Mouse (Mus musculus) G1E (cell line): Measurements from ENCODE around the gene Cyfip2. TPM values are rescaled to one million over a fixed set of nuclear protein-coding genes. Genes with fewer than 3 reads are reported as not detected.
A peak's percentile ranks its signal among the peaks of the same experiment; 100 is the strongest.

Experiments used
- ATAC-seq: 2 replicates; pipeline ENCODE4 v1.8.0; 2016; ENCODE audit warnings: mild to moderate bottlenecking; ENCODE audit not compliant: insufficient number of reproducible peaks, poor library complexity, low FRiP score, severe bottlenecking; ENCODE audit errors: extremely low read depth
- DNase-seq: peaks from one replicate; pipeline ENCODE4 v3.0.0; 2012; ENCODE audit warnings: low spot score
- H3K27me3 ChIP-seq: 2 replicates; pipeline ENCODE4 v1.6.1; 2012; ENCODE audit warnings: mild to moderate bottlenecking, low read length, inconsistent platforms; ENCODE audit not compliant: insufficient read depth
- H3K36me3 ChIP-seq: replicated peaks from 2 replicates; pipeline ENCODE3; 2012; ENCODE audit warnings: mild to moderate bottlenecking, inconsistent platforms
- H3K4me1 ChIP-seq: 2 replicates; pipeline ENCODE4 v1.6.1; 2012; ENCODE audit warnings: low read depth, low read length, inconsistent platforms, mixed read lengths; ENCODE audit not compliant: insufficient read depth
- H3K4me3 ChIP-seq: 2 replicates; pipeline ENCODE4 v1.5.1; 2012; ENCODE audit warnings: low read depth, mild to moderate bottlenecking, inconsistent platforms, low read length, moderate library complexity, mixed read lengths
- H3K9me3 ChIP-seq: replicated peaks from 2 replicates; pipeline ENCODE4 v1.6.1; 2012; ENCODE audit warnings: inconsistent platforms
- CTCF ChIP-seq: IDR thresholded peaks from 2 replicates; pipeline ENCODE4 v1.5.1; 2012; ENCODE audit warnings: low read depth, low read length, inconsistent platforms, mixed read lengths
- GATA1 ChIP-seq: IDR thresholded peaks from 2 replicates; pipeline ENCODE4 v1.6.1; 2012; ENCODE audit warnings: borderline replicate concordance, low read length, inconsistent platforms, mixed read lengths
- GATA2 ChIP-seq: IDR thresholded peaks from 2 replicates; pipeline ENCODE4 v1.6.1; 2012; ENCODE audit warnings: low read depth, low read length, inconsistent platforms, borderline replicate concordance
- POLR2AphosphoS5 ChIP-seq: IDR thresholded peaks from 2 replicates; pipeline ENCODE4 v1.6.1; 2012; ENCODE audit warnings: low read depth, low read length, inconsistent platforms; ENCODE audit not compliant: insufficient replicate concordance
- TAL1 ChIP-seq: conservative IDR thresholded peaks from 2 replicates; pipeline ENCODE4 v1.6.1; 2012; ENCODE audit warnings: low read depth, low read length, inconsistent platforms, mixed read lengths
- polyA plus RNA-seq: library from polyadenylated mRNA; stranded (reverse); fragments of >175 nt; gene quantifications from 2 replicates; pipeline ENCODE4 v1.2.3, GENCODE M21; 2012
- total RNA-seq, 2 experiments: library from RNA; stranded (forward) in 1 of 2; stranded (reverse) in 1 of 2; fragments of 200-1000 nt in 1 of 2; fragments of >200 nt in 1 of 2; fragmentation: Nextera tagmentation in 1 of 2; gene quantifications; 2 replicates each; pipeline ENCODE4 v1.2.3; 2014 to 2017

The Cyfip2 gene
- total and polyA plus RNA-seq, 3 experiments, result 1.3 to 2.9 (median 2.4) TPM

DNA sequence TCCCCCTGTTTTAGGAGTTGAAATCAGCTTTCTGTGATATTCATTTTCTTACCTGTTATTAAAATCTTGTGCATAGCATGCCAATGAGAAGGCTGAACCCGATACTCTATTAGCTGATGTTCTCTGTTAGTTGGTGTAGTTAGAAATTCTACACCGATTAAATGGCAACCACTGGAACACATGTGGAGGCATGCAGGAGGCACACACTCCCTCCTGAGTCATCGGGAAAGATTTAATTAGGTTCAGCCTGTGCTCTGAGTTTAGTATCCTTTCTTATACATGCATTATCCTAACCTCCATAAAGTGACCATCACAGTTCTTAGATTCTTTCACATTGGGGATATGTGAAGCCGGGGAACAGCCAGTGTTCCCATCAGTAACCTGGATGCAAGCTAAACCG, 87.3 kb downstream of the Cyfip2 start:
- DNase-seq (no peak), ATAC-seq (no peak)
- H3K4me3 ChIP-seq, result no peak overlapping the region
- TF ChIP-seq TAL1 (no peak), CTCF (no peak), POLR2AphosphoS5 (no peak), GATA2 (no peak), GATA1 (no peak)
- H3K4me1 ChIP-seq, result no peaks in the 10 kb centered on the region
- H3K36me3 ChIP-seq, result no peaks in the 10 kb centered on the region
- H3K9me3 ChIP-seq, result no peaks in the 10 kb centered on the region
- H3K27me3 ChIP-seq, result peaks cover 2% of the 10 kb centered on the region; the same call in 1 of the 2 replicates

- Histone ChIP-seq H3K9me3 (no peaks in the 10 kb centered on the region), H3K4me3 (no peak overlapping the region), H3K36me3 (no peaks in the 10 kb centered on the region), H3K4me1 (no peaks in the 10 kb centered on the region), H3K27me3 (peaks cover 2% of the 10 kb centered on the region; the same call in 1 of the 2 replicates)
- ATAC-seq (no peak), DNase-seq (no peak)
- TF ChIP-seq CTCF, result no peak
- TF ChIP-seq TAL1, result no peak
- no peak for TF ChIP-seq GATA2
- TF ChIP-seq GATA1, result no peak
- no peak for TF ChIP-seq POLR2AphosphoS5
Observed at GRCm38 (mm10) chr11:46223575-46223974, 89.1 kb downstream of the Cyfip2 start.

- H3K4me3 ChIP-seq, result no peak overlapping the region
Observed at GRCm38 (mm10) chr11:46220211-46220610, 92.4 kb downstream of the Cyfip2 start.

GRCm38 (mm10) chr11:46219380-46219779, 93.3 kb downstream of the Cyfip2 start:
- peaks cover 2% of the 10 kb centered on the region; the same call in 1 of the 2 replicates for H3K27me3 ChIP-seq
- H3K4me3 ChIP-seq, result no peak overlapping the region
- no peaks in the 10 kb centered on the region for H3K36me3 ChIP-seq
- DNase-seq, result no peak
- H3K9me3 ChIP-seq, result no peaks in the 10 kb centered on the region
- no peaks in the 10 kb centered on the region for H3K4me1 ChIP-seq
- no peak for ATAC-seq
- no peak for TF ChIP-seq POLR2AphosphoS5
- TF ChIP-seq GATA1, result no peak
- TF ChIP-seq CTCF, result no peak
- no peak for TF ChIP-seq GATA2
- TF ChIP-seq TAL1, result no peak

More at GRCm38 (mm10) chr11:46220211-46220610, 92.4 kb downstream of the Cyfip2 start:
- peaks cover 2% of the 10 kb centered on the region; the same call in 1 of the 2 replicates for H3K27me3 ChIP-seq
- ATAC-seq (no peak), DNase-seq (no peak)
- TF ChIP-seq POLR2AphosphoS5, result no peak
- TF ChIP-seq CTCF, result no peak
- TF ChIP-seq TAL1, result no peak
- H3K36me3 ChIP-seq, result no peaks in the 10 kb centered on the region
- H3K9me3 ChIP-seq, result no peaks in the 10 kb centered on the region
- H3K4me1 ChIP-seq, result no peaks in the 10 kb centered on the region

DNA sequence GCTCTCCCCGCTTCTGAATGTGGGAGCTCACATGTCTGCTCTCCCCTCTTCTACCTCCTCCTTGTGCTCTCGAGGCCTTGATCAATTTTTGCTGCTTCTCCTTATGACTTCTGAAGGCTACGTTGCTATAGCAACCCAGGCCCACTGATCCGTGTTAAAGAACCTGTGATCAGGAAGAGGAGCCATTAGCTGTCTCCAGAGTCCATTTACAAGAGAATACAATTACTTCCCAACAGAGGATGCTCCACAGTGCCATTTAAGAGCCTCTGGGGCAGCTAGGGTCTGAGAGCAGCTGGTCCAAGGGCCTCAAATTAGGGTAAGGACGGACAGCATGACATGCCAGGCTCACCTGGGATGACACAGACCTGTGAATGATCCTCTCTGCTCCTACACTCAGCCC, 94.1 kb downstream of the Cyfip2 start:
- H3K36me3 ChIP-seq, result no peaks in the 10 kb centered on the region
- TF ChIP-seq POLR2AphosphoS5, result no peak
- TF ChIP-seq GATA2, result no peak
- no peak for TF ChIP-seq GATA1
- no peak for TF ChIP-seq TAL1
- TF ChIP-seq CTCF, result no peak
- DNase-seq, result no peak
- H3K4me3 ChIP-seq, result no peak overlapping the region
- H3K27me3 ChIP-seq, result peaks cover 2% of the 10 kb centered on the region; the same call in 1 of the 2 replicates
- no peak for ATAC-seq
- no peaks in the 10 kb centered on the region for H3K9me3 ChIP-seq
- no peaks in the 10 kb centered on the region for H3K4me1 ChIP-seq

DNA sequence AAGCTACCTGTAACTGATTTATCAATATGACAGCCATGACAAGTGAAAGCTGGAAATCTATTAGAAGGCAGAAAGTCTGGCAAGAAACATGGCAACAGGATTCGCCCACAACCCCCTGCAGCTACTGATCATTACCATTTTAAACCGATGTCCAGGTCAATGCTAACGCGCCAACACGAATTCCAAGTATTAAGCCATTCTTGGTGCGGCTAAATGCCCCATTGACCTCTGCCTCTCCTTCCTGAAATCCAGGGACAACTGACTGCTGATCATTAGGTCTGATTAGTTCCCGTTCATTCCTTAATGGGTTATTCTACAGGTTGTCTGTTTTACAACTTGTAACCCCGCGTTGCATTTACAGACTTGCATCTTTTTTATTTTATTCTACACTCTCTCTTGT, 95.0 kb downstream of the Cyfip2 start:
- peaks cover 7% of the 10 kb centered on the region for H3K27me3 ChIP-seq
- no peaks in the 10 kb centered on the region for H3K36me3 ChIP-seq
- no peaks in the 10 kb centered on the region for H3K9me3 ChIP-seq
- no peak for TF ChIP-seq GATA2
- DNase-seq (no peak), ATAC-seq (no peak)
- no peak overlapping the region for H3K4me3 ChIP-seq
- H3K4me1 ChIP-seq, result no peaks in the 10 kb centered on the region

DNA sequence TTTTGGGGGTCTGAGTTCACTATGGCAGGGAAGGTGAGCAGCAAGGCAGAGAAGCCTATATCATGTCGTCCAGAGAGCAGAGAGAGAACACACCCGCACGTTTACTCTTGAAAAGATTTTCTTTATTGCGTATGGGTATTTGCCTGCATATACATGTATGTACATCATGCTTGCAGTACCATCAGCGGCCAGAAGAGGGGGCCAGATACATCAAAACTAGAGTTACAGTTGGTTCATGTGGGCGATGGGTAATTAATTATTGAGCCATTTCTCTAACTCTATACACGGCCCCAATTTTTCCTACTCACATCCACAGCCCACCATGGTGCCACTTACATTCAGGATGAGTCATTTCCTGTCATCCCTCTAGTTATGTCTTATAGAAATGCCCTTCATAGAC, 96.0 kb downstream of the Cyfip2 start:
- TF ChIP-seq GATA1, result no peak
- TF ChIP-seq CTCF, result peak; percentile 59
- H3K27me3 ChIP-seq, result peaks cover 6% of the 10 kb centered on the region; the same call in 1 of the 2 replicates
- H3K36me3 ChIP-seq, result no peaks in the 10 kb centered on the region
- ATAC-seq (no peak), DNase-seq (no peak)
- H3K4me3 ChIP-seq, result no peak overlapping the region
- H3K9me3 ChIP-seq, result no peaks in the 10 kb centered on the region
- H3K4me1 ChIP-seq, result no peaks in the 10 kb centered on the region
